10 mouse cellular contexts compared by ENCODE assay signal in the genomic region with DNA sequence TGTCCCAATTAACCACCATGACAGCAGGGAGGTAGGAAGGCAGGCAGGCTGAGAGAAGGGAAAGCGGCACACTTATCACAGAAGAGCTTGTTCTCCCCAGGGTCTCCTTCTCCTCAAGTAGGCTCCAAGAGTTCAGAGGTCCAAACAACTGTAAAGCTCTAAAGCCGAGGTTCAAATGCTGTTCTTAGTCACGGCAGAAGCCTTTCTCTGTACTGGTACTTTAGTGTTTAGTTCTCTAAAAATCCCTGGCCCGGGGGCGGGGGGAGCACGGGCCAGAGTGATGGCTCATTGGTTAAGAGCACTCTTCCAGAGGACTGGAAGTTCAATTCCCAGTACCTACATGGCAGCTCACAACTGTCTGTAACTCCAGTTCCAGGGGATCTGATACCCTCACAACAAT.
A peak's percentile ranks its signal among the peaks of the same experiment; 100 is the strongest.
DNase-seq lines count a peak whose midpoint lies in the region; ATAC-seq lines count a peak whose summit lies in the region.
"Had no signal": no experiment of that assay in that cellular context is flagged by ENCODE, and none has a peak within 500 bp of the region (broad histone marks: within the 10 kb centered on the region; RNA-seq: fewer than 3 reads in every experiment).

No protein-coding gene starts in this region.

- H3K9me3 ChIP-seq in forebrain, embryonic 14.5 days (replicated peaks; ENCODE audit: control insufficient read depth, low read length): no peaks in the 10 kb centered on the region
- H3K9me3 ChIP-seq in forebrain, embryonic 11.5 days (ENCODE audit: control insufficient read depth, low read length): no peaks in the 10 kb centered on the region
- no peaks in the 10 kb centered on the region for H3K9me3 ChIP-seq in kidney, embryonic 16.5 days (ENCODE audit: low read length)
- no peaks in the 10 kb centered on the region for H3K9me3 ChIP-seq in embryonic facial prominence, embryonic 12.5 days

- WGBS in forebrain, embryonic 14.5 days: 74% methylated on average over 6 of the region's 6 CpGs
- 65% methylated on average over 6 of the region's 6 CpGs for WGBS in forebrain, embryonic 11.5 days
- WGBS in kidney, embryonic 16.5 days: 46% methylated on average over 6 of the region's 6 CpGs
- WGBS in embryonic facial prominence, embryonic 12.5 days: 62% methylated on average over 6 of the region's 6 CpGs

- DNase-seq in forebrain, embryonic 14.5 days (ENCODE audit: low spot score): no peak
- DNase-seq in forebrain, embryonic 11.5 days (ENCODE audit: low spot score): no peak
- no peak for DNase-seq in kidney, postnatal 14 days
- DNase-seq in induced T-regulatory cell, adult 2 months (ENCODE audit: low read depth): peak; percentile 52
- DNase-seq in right cerebral cortex, postnatal 25 days: no peak
- DNase-seq in c-Kit-positive CD71-positive TER-119-positive erythroid progenitor cells, embryonic 14.5 days (ENCODE audit: low spot score): no peak

- H3K9ac ChIP-seq in forebrain, embryonic 14.5 days (ENCODE audit: low read length): no peak overlapping the region
- H3K9ac ChIP-seq in forebrain, embryonic 11.5 days (ENCODE audit: low read length): no peak overlapping the region
- H3K9ac ChIP-seq in kidney, embryonic 16.5 days (replicated peaks; ENCODE audit: low read length): 0 out of 2 replicates have a peak overlapping the region, but pooled peaks have one; percentile 43
- no peak overlapping the region for H3K9ac ChIP-seq in embryonic facial prominence, embryonic 12.5 days

- H3K36me3 ChIP-seq in forebrain, embryonic 14.5 days (ENCODE audit: control insufficient read depth, insufficient read depth, low read length): no peaks in the 10 kb centered on the region
- H3K36me3 ChIP-seq in forebrain, embryonic 11.5 days (ENCODE audit: control insufficient read depth, insufficient read depth, low read length): no peaks in the 10 kb centered on the region; the same call in 1 of the 2 replicates
- no peaks in the 10 kb centered on the region for H3K36me3 ChIP-seq in kidney, embryonic 16.5 days (ENCODE audit: insufficient read depth, low read length)
- H3K36me3 ChIP-seq in embryonic facial prominence, embryonic 12.5 days: no peaks in the 10 kb centered on the region

- no peak overlapping the region for H3K4me3 ChIP-seq in forebrain, embryonic 14.5 days (ENCODE audit: low read depth, low read length)
- no peak overlapping the region for H3K4me3 ChIP-seq in forebrain, embryonic 11.5 days (ENCODE audit: low read depth, low read length)
- no peak overlapping the region for H3K4me3 ChIP-seq in kidney, embryonic 16.5 days (ENCODE audit: low read length)
- no peak overlapping the region for H3K4me3 ChIP-seq in embryonic facial prominence, embryonic 12.5 days
- H3K4me3 ChIP-seq: myocyte had no signal

- ATAC-seq in forebrain, embryonic 14.5 days: no peak
- ATAC-seq in forebrain, embryonic 11.5 days (replicated peaks; ENCODE audit: low FRiP score): no peak
- no peak for ATAC-seq in kidney, embryonic 16.5 days (ENCODE audit: low FRiP score, low TSS enrichment)
- ATAC-seq in embryonic facial prominence, embryonic 12.5 days (ENCODE audit: insufficient number of reproducible peaks, insufficient read depth, low FRiP score, low TSS enrichment): no peak

- H3K4me1 ChIP-seq in forebrain, embryonic 14.5 days (ENCODE audit: control insufficient read depth, insufficient read depth, low read length): peaks cover 81% of the 10 kb centered on the region
- peaks cover 72% of the 10 kb centered on the region for H3K4me1 ChIP-seq in forebrain, embryonic 11.5 days (replicated peaks; ENCODE audit: control insufficient read depth, insufficient read depth, low read length)
- peaks cover 92% of the 10 kb centered on the region for H3K4me1 ChIP-seq in kidney, embryonic 16.5 days (ENCODE audit: insufficient read depth, low read length)
- peaks cover 96% of the 10 kb centered on the region for H3K4me1 ChIP-seq in embryonic facial prominence, embryonic 12.5 days

- H3K4me2 ChIP-seq in forebrain, embryonic 14.5 days (ENCODE audit: low read length): no peak overlapping the region
- no peak overlapping the region for H3K4me2 ChIP-seq in forebrain, embryonic 11.5 days (ENCODE audit: low read depth, low read length, severe bottlenecking)
- no peak overlapping the region for H3K4me2 ChIP-seq in kidney, embryonic 16.5 days (replicated peaks; ENCODE audit: low read depth, low read length)
- no peak overlapping the region for H3K4me2 ChIP-seq in embryonic facial prominence, embryonic 12.5 days (replicated peaks)

- no peaks in the 10 kb centered on the region for H3K27me3 ChIP-seq in forebrain, embryonic 14.5 days (replicated peaks; ENCODE audit: control insufficient read depth, insufficient read depth, low read length)
- H3K27me3 ChIP-seq in forebrain, embryonic 11.5 days (ENCODE audit: control insufficient read depth, insufficient read depth, low read length): no peaks in the 10 kb centered on the region
- H3K27me3 ChIP-seq in kidney, embryonic 16.5 days (ENCODE audit: insufficient read depth, low read length): no peaks in the 10 kb centered on the region
- H3K27me3 ChIP-seq in embryonic facial prominence, embryonic 12.5 days: no peaks in the 10 kb centered on the region

- 0 out of 2 replicates have a peak overlapping the region, but pooled peaks have one; percentile 30 for H3K27ac ChIP-seq in forebrain, embryonic 14.5 days (ENCODE audit: low read depth, low read length)
- no peak overlapping the region for H3K27ac ChIP-seq in forebrain, embryonic 11.5 days (ENCODE audit: low read depth, low read length)
- H3K27ac ChIP-seq in kidney, embryonic 16.5 days (ENCODE audit: low read length): peak overlapping the region; percentile 84
- peak overlapping the region; percentile 47; the same call in 1 of the 2 replicates for H3K27ac ChIP-seq in embryonic facial prominence, embryonic 12.5 days
- H3K27ac ChIP-seq: macrophage had no signal
